Mouse (Mus musculus) left cerebral cortex, adult 2 months (tissue): ENCODE measurements at regions not wholly inside any gene's neighbourhood (a gene's known extent, or its start where the extent isn't known, plus 50 kb on each side); places are given as distances from the start of the nearest gene placed in this dataset.
A peak's percentile ranks its signal among the peaks of the same experiment; 100 is the strongest.

Experiments used
- DNase-seq, 2 experiments: peaks; one replicate each; pipeline ENCODE4 v3.0.0; 2021 to 2022; ENCODE audit warnings: low spot score in 2 of 2, mixed read lengths in 1 of 2; ENCODE audit errors: extremely low spot score in 1 of 2
- H3K27ac ChIP-seq: fragments of 200-600 bp; 2 replicates; pipeline ENCODE4 v1.8.1; 2022
- H3K4me3 ChIP-seq: fragments of 200-600 bp; 2 replicates; pipeline ENCODE4 v1.8.1; 2022
- CTCF ChIP-seq: fragments of 200-600 bp; IDR thresholded peaks from 2 replicates; pipeline ENCODE4 v1.8.1; 2022; ENCODE audit warnings: antibody characterized with exemption, mild to moderate bottlenecking, moderate library complexity
- intact Hi-C: fragments of 180-260 bp; cut with DNase I; formaldehyde crosslinking; loops from one replicate; pipeline ENCODE4 v1.15.1; 2025
- microRNA-seq, 2 experiments: library from miRNA; unstranded; fragments of <30 nt; microRNA quantifications; one replicate each; pipeline ENCODE4 v1.2.0; 2021

- H3K27ac ChIP-seq = no peak overlapping the region
- H3K4me3 ChIP-seq = no peak overlapping the region
- intact Hi-C loops = no loop called here
- DNase-seq = no peak
- TF ChIP-seq CTCF = no peak
Measured at GRCm38 (mm10) chr6:107415766-107416165, 113.8 kb upstream of the Lrrn1 start.

GRCm38 (mm10) chr6:107422091-107422490 lies 107.5 kb upstream of the Lrrn1 start:
- Histone ChIP-seq H3K27ac (no peak overlapping the region), H3K4me3 (no peak overlapping the region)
- DNase-seq = no peak
- no peak for TF ChIP-seq CTCF
- intact Hi-C loops = no loop called here

- Histone ChIP-seq H3K4me3 (no peak overlapping the region), H3K27ac (no peak overlapping the region)
- DNase-seq = no peak
- intact Hi-C loops = no loop called here
- TF ChIP-seq CTCF = no peak
Measured at GRCm38 (mm10) chr6:107426529-107426928, 103.0 kb upstream of the Lrrn1 start.

- intact Hi-C loops = no loop called here
- Histone ChIP-seq H3K27ac (no peak overlapping the region), H3K4me3 (no peak overlapping the region)
- DNase-seq = peak in 1 of 2 experiments; percentile 13
- TF ChIP-seq CTCF = no peak
Measured at GRCm38 (mm10) chr6:107431033-107431432, 98.5 kb upstream of the Lrrn1 start.

GRCm38 (mm10) chr6:107442058-107442457 lies 87.5 kb upstream of the Lrrn1 start:
- H3K27ac ChIP-seq = no peak overlapping the region
- H3K4me3 ChIP-seq = no peak overlapping the region
- no peak for DNase-seq
- intact Hi-C loops = no loop called here
- no peak for TF ChIP-seq CTCF

- no peak for DNase-seq
- no peak for TF ChIP-seq CTCF
- Histone ChIP-seq H3K27ac (no peak overlapping the region), H3K4me3 (no peak overlapping the region)
- intact Hi-C loops = no loop called here
Measured at GRCm38 (mm10) chr6:107444336-107444735, 85.2 kb upstream of the Lrrn1 start.

- Histone ChIP-seq H3K4me3 (no peak overlapping the region), H3K27ac (no peak overlapping the region)
- no peak for TF ChIP-seq CTCF
- intact Hi-C loops = no loop called here
- no peak for DNase-seq
Measured at GRCm38 (mm10) chr6:107459220-107459619, 70.3 kb upstream of the Lrrn1 start.

GRCm38 (mm10) chr6:107462440-107462839 lies 67.1 kb upstream of the Lrrn1 start:
- intact Hi-C loops = no loop called here
- Histone ChIP-seq H3K27ac (no peak overlapping the region), H3K4me3 (no peak overlapping the region)
- DNase-seq = no peak
- TF ChIP-seq CTCF = no peak

- TF ChIP-seq CTCF = no peak
- Histone ChIP-seq H3K27ac (no peak overlapping the region), H3K4me3 (no peak overlapping the region)
- DNase-seq = no peak
- intact Hi-C loops = no loop called here
Measured at GRCm38 (mm10) chr6:107473395-107473794, 56.2 kb upstream of the Lrrn1 start.

- no peak for DNase-seq
Measured at GRCm38 (mm10) chr6:107474125-107474524, 55.4 kb upstream of the Lrrn1 start.

More at GRCm38 (mm10) chr6:107474125-107474524, 55.4 kb upstream of the Lrrn1 start:
- no peak overlapping the region for H3K4me3 ChIP-seq
- no peak for TF ChIP-seq CTCF
- intact Hi-C loops = no loop called here
- no peak overlapping the region for H3K27ac ChIP-seq

Small RNA genes in the stretch of these regions (microRNA-seq; reads per million reads assigned to microRNA genes)
- gene Gm27690 = 0 reads per million in 2 experiments
